Mouse (Mus musculus): Measurements from ENCODE around the gene 2310057M21Rik. TPM values are rescaled to one million over a fixed set of nuclear protein-coding genes. Genes with fewer than 3 reads are reported as not detected.

Gene 2310057M21Rik
- polyA plus RNA-seq, 1 experiment from 2014 or later: 21.3 TPM

DNA sequence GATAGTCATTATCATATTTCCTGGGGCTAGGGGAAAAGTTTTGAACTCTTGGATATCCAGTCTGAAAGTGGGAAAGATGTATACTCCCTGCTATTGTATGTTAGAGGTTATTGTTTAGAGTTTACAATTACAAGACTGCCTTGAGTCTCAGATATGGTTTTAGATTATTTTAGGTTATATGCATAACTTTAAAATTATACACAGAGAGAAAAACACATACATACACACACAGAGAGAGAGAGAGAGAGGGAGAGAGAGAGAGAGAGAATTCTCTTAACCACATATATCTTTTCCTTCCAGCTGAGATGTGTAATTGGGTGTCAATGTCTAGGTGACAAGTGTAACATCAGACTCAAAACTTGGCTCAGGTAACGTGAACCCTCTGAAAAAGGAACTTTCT is 29.0 kb downstream of the 2310057M21Rik start, which contains the start of gene Fam24a:
Fam24a (plus strand) TSS at position 301 of the 400 bp plus-strand sequence.
- H3K4me1 ChIP-seq (replicated peaks; ENCODE audit: control insufficient read depth, insufficient read depth, low read length): no peaks in the 10 kb centered on the region
- no peak within 1 kb of the TSS for H3K9ac ChIP-seq (ENCODE audit: low read length)
- H3K4me3 ChIP-seq (ENCODE audit: low read depth, low read length): no peak within 1 kb of the TSS
- no peaks in the 10 kb centered on the region for H3K9me3 ChIP-seq (ENCODE audit: control insufficient read depth, low read length)
- no peaks in the 10 kb centered on the region for H3K27me3 ChIP-seq (ENCODE audit: control insufficient read depth, insufficient read depth, low read length)
- H3K36me3 ChIP-seq (ENCODE audit: control insufficient read depth, insufficient read depth, low read length): no peaks in the 10 kb centered on the region
- 53% methylated on average over 1 of the region's 1 CpGs for WGBS
- no peak within 1 kb of the TSS for H3K27ac ChIP-seq (ENCODE audit: low read depth, low read length)
- DNase-seq (ENCODE audit: low spot score) (no peak), ATAC-seq (replicated peaks; ENCODE audit: low FRiP score) (no peak)
- no peak within 1 kb of the TSS for H3K4me2 ChIP-seq (ENCODE audit: low read depth, low read length, severe bottlenecking)

DNA sequence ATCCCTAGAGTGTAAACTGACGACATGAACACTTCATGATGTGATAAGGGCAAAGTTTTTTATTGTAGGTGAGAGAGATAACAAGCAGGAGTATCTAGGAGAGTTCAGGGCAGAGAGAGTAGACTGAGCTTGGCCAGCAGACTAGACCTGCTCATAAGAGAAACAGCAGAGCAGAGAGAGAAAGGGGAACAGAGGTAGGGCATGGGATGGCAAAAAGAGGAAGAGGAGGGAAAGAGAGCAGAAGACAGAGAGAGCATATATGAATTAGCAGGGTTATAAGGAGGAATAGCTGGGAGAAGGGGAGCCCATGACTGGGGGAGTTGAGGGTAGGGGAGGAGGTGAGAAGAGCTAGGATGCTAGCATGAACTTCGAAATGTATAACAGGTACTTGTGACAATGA is 30.9 kb downstream of the 2310057M21Rik start:
- Histone ChIP-seq H3K4me1 (replicated peaks; ENCODE audit: control insufficient read depth, insufficient read depth, low read length) (no peaks in the 10 kb centered on the region), H3K9me3 (ENCODE audit: control insufficient read depth, low read length) (no peaks in the 10 kb centered on the region), H3K4me3 (ENCODE audit: low read depth, low read length) (no peak overlapping the region), H3K27ac (ENCODE audit: low read depth, low read length) (no peak overlapping the region), H3K4me2 (ENCODE audit: low read depth, low read length, severe bottlenecking) (no peak overlapping the region), H3K36me3 (ENCODE audit: control insufficient read depth, insufficient read depth, low read length) (no peaks in the 10 kb centered on the region), H3K9ac (ENCODE audit: low read length) (no peak overlapping the region), H3K27me3 (ENCODE audit: control insufficient read depth, insufficient read depth, low read length) (no peaks in the 10 kb centered on the region)
- DNase-seq (ENCODE audit: low spot score): no peak
- ATAC-seq (replicated peaks; ENCODE audit: low FRiP score): no peak
- 77% methylated on average over 2 of the region's 2 CpGs for WGBS

DNA sequence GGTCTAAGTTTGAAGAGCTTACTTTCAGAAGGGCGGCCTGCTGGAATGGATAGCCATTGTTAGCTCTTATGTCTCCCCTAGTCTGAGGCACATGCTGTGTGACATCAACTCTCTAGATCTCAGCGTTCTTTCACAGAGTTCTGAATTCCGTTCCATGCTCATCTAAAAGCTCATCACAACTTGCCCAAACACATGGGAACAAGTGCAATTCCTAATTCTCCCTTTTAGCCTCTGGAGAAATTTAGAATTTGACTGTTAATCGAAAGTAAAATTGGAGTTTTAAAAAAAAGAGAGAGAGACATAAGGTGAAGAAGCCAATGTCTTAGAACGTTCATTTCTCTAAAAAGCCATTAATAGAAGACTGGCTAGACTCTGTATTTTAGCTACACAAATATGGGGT is 33.1 kb downstream of the 2310057M21Rik start, which contains the start of gene Fam24b:
Fam24b (minus strand) TSS at position 101 of the 400 bp plus-strand sequence.
- no peak for ATAC-seq (replicated peaks; ENCODE audit: low FRiP score)
- WGBS: 88% methylated on average over 5 of the region's 5 CpGs
- H3K9ac ChIP-seq (ENCODE audit: low read length): no peak within 1 kb of the TSS

DNA sequence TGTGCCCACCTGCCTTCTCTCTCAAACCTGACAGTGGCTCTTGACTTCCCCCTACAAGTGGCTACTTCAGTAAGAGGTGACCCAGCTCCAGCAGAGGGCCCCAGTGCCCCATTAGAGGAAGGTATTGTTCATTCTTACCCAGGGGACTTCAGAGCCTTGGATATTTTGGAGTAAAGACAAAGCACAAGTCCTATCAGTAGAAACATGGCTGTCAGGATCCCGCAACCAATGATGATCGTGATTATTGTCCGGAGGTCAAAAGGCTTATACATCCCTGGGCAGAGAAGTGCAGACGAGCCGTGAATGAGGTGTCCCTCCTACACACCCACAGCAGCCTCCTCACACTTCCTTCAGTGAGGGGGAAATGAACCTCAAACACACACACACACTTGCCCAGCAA is 35.5 kb downstream of the 2310057M21Rik start:
- H3K36me3 ChIP-seq (ENCODE audit: control insufficient read depth, insufficient read depth, low read length): no peaks in the 10 kb centered on the region
- no peak overlapping the region for H3K4me3 ChIP-seq (ENCODE audit: low read depth, low read length)
- ATAC-seq (replicated peaks; ENCODE audit: low FRiP score) (no peak), DNase-seq (ENCODE audit: low spot score) (no peak)
- no peak overlapping the region for H3K4me2 ChIP-seq (ENCODE audit: low read depth, low read length, severe bottlenecking)
- H3K27ac ChIP-seq (ENCODE audit: low read depth, low read length): no peak overlapping the region
- no peaks in the 10 kb centered on the region for H3K27me3 ChIP-seq (ENCODE audit: control insufficient read depth, insufficient read depth, low read length)
- WGBS: 90% methylated on average over 5 of the region's 5 CpGs
- H3K4me1 ChIP-seq (replicated peaks; ENCODE audit: control insufficient read depth, insufficient read depth, low read length): no peaks in the 10 kb centered on the region
- H3K9ac ChIP-seq (ENCODE audit: low read length): no peak overlapping the region
- H3K9me3 ChIP-seq (ENCODE audit: control insufficient read depth, low read length): no peaks in the 10 kb centered on the region

More for the DNA sequence above, 33.1 kb downstream of the 2310057M21Rik start, which contains the start of gene Fam24b:
- Histone ChIP-seq H3K36me3 (ENCODE audit: control insufficient read depth, insufficient read depth, low read length) (no peaks in the 10 kb centered on the region), H3K4me1 (replicated peaks; ENCODE audit: control insufficient read depth, insufficient read depth, low read length) (no peaks in the 10 kb centered on the region), H3K27ac (ENCODE audit: low read depth, low read length) (no peak within 1 kb of the TSS), H3K4me3 (ENCODE audit: low read depth, low read length) (no peak within 1 kb of the TSS), H3K27me3 (ENCODE audit: control insufficient read depth, insufficient read depth, low read length) (no peaks in the 10 kb centered on the region), H3K9me3 (ENCODE audit: control insufficient read depth, low read length) (no peaks in the 10 kb centered on the region), H3K4me2 (ENCODE audit: low read depth, low read length, severe bottlenecking) (no peak within 1 kb of the TSS)
- DNase-seq (ENCODE audit: low spot score): no peak

DNA sequence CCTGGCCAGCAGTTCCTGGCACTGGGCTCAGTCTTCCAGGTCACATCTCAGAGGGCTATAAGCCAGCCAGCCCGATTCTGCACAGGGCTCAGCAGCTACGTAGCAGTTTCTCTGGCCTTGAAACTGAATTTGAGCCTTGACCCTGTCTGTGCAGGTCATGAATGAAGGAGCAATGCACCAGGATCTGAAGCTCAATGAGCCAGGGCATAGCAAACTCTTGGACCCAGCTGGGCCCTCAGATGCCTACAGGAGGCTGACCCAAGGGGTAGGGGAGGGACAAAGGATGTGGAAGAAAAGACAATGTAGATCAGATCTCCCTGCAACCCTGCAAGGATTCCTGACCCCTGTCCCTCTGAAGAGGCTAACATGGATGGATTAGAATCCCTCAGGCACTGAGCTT is 40.4 kb downstream of the 2310057M21Rik start, which contains the start of gene Cuzd1:
Cuzd1 (minus strand) TSS at position 101 of the 400 bp plus-strand sequence.
- no peak within 1 kb of the TSS for H3K9ac ChIP-seq (ENCODE audit: low read length)
- H3K4me2 ChIP-seq (ENCODE audit: low read depth, low read length, severe bottlenecking): no peak within 1 kb of the TSS
- no peaks in the 10 kb centered on the region for H3K9me3 ChIP-seq (ENCODE audit: control insufficient read depth, low read length)
- 88% methylated on average over 2 of the region's 2 CpGs for WGBS
- H3K36me3 ChIP-seq (ENCODE audit: control insufficient read depth, insufficient read depth, low read length): no peaks in the 10 kb centered on the region
- no peaks in the 10 kb centered on the region for H3K4me1 ChIP-seq (replicated peaks; ENCODE audit: control insufficient read depth, insufficient read depth, low read length)
- H3K4me3 ChIP-seq (ENCODE audit: low read depth, low read length): no peak within 1 kb of the TSS
- DNase-seq (ENCODE audit: low spot score) (no peak), ATAC-seq (replicated peaks; ENCODE audit: low FRiP score) (no peak)
- H3K27ac ChIP-seq (ENCODE audit: low read depth, low read length): no peak within 1 kb of the TSS
- no peaks in the 10 kb centered on the region for H3K27me3 ChIP-seq (ENCODE audit: control insufficient read depth, insufficient read depth, low read length)

DNA sequence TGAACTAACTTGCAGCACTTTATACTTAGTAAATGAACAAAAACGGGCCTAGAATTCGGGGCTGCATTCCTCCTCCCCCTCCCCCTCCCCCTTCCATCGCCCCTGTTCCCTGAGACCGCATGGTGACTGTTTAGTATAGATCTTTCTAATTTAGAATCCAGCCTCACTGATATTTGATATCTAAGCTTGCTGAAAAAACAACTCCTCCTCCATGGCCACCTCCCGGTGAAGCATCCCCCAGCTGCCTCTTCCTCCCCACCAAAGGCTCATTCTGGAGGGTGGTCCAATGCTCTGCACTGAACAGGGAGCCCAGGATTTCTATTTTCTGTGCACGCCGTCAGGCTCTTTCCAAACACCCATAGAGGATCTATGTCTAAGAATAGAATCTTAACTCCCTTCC is 44.2 kb downstream of the 2310057M21Rik start:
- H3K27me3 ChIP-seq (ENCODE audit: control insufficient read depth, insufficient read depth, low read length): no peaks in the 10 kb centered on the region
- H3K4me2 ChIP-seq (ENCODE audit: low read depth, low read length, severe bottlenecking): no peak overlapping the region
- WGBS: 78% methylated on average over 5 of the region's 7 CpGs
- H3K4me1 ChIP-seq (replicated peaks; ENCODE audit: control insufficient read depth, insufficient read depth, low read length): no peaks in the 10 kb centered on the region
- no peak overlapping the region for H3K27ac ChIP-seq (ENCODE audit: low read depth, low read length)
- no peaks in the 10 kb centered on the region for H3K9me3 ChIP-seq (ENCODE audit: control insufficient read depth, low read length)
- no peak for DNase-seq (ENCODE audit: low spot score)
- no peak overlapping the region for H3K9ac ChIP-seq (ENCODE audit: low read length)
- no peak for ATAC-seq (replicated peaks; ENCODE audit: low FRiP score)
- no peaks in the 10 kb centered on the region for H3K36me3 ChIP-seq (ENCODE audit: control insufficient read depth, insufficient read depth, low read length)
- no peak overlapping the region for H3K4me3 ChIP-seq (ENCODE audit: low read depth, low read length)

DNA sequence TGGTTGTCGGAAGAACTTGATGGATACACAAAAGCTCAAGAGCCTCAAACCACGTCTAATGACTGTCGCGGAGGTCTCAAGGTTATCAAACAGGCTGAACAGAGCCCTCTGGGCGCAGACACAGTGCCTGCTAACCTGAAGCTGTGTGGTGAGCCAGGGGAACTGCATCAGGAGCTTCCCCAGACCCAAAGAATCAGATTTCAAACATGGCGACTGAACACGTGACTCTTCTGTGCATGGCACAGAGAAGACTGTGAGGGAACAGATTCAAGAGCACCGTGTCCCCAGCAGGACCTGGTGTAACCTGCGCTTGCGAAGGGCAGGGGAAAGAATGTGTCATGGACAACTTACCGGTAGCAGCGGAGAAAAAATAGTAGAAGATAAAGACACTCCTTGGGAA is 45.0 kb downstream of the 2310057M21Rik start:
- H3K36me3 ChIP-seq (ENCODE audit: control insufficient read depth, insufficient read depth, low read length): no peaks in the 10 kb centered on the region
- H3K27me3 ChIP-seq (ENCODE audit: control insufficient read depth, insufficient read depth, low read length): no peaks in the 10 kb centered on the region
- no peak overlapping the region for H3K27ac ChIP-seq (ENCODE audit: low read depth, low read length)
- no peaks in the 10 kb centered on the region for H3K9me3 ChIP-seq (ENCODE audit: control insufficient read depth, low read length)
- ATAC-seq (replicated peaks; ENCODE audit: low FRiP score): no peak
- no peak overlapping the region for H3K4me2 ChIP-seq (ENCODE audit: low read depth, low read length, severe bottlenecking)
- no peak for DNase-seq (ENCODE audit: low spot score)
- 76% methylated on average over 12 of the region's 12 CpGs for WGBS
- no peak overlapping the region for H3K4me3 ChIP-seq (ENCODE audit: low read depth, low read length)
- H3K9ac ChIP-seq (ENCODE audit: low read length): no peak overlapping the region
- H3K4me1 ChIP-seq (replicated peaks; ENCODE audit: control insufficient read depth, insufficient read depth, low read length): no peaks in the 10 kb centered on the region

DNA sequence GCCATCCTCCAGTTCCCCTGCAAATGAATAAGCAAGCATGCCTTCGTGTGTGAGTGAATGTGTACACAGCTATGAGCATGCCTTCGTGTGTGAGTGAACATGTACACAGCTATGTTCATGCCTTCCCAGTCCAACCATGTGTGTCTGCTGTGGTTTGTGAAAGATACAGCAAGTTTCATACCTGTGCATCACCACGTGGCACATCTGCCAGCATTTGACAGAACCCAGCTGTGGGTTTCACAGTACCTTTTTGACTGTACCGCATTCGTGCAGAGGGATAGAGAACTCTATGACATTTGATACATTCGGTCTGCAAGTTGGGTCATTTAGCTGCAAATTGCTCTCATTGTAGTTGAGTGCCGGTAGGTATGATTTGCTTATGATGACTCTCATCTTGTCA is 48.1 kb downstream of the 2310057M21Rik start:
- Histone ChIP-seq H3K27ac (ENCODE audit: low read depth, low read length) (no peak overlapping the region), H3K36me3 (ENCODE audit: control insufficient read depth, insufficient read depth, low read length) (no peaks in the 10 kb centered on the region), H3K4me3 (ENCODE audit: low read depth, low read length) (no peak overlapping the region), H3K4me2 (ENCODE audit: low read depth, low read length, severe bottlenecking) (no peak overlapping the region), H3K9ac (ENCODE audit: low read length) (no peak overlapping the region), H3K4me1 (replicated peaks; ENCODE audit: control insufficient read depth, insufficient read depth, low read length) (no peaks in the 10 kb centered on the region), H3K9me3 (ENCODE audit: control insufficient read depth, low read length) (no peaks in the 10 kb centered on the region), H3K27me3 (ENCODE audit: control insufficient read depth, insufficient read depth, low read length) (no peaks in the 10 kb centered on the region)
- ATAC-seq (replicated peaks; ENCODE audit: low FRiP score) (no peak), DNase-seq (ENCODE audit: low spot score) (no peak)
- WGBS: 88% methylated on average over 7 of the region's 7 CpGs

DNA sequence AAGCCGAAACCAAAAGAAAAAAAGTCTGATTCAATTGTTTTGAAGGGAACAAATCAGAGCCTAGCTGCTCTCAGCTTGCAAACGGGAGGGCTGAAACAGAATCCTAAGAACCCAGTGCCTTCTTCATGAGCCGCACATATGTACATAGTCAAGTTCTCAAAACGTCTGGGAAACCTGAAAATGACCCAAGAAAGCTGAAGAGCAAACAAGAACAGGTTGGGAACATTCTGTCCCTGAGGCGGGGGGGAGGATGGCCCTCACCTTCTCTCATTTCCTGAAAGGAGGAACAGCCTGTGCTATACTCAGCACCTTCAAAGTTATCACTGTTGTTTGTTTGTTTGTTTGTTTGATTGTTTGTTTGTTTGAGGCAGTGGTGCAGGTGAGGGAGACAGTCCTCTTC is 55.8 kb downstream of the 2310057M21Rik start:
- WGBS: 83% methylated on average over 5 of the region's 5 CpGs
- no peak for DNase-seq (ENCODE audit: low spot score)
- Histone ChIP-seq H3K9ac (ENCODE audit: low read length) (no peak overlapping the region), H3K36me3 (ENCODE audit: control insufficient read depth, insufficient read depth, low read length) (no peaks in the 10 kb centered on the region), H3K4me1 (replicated peaks; ENCODE audit: control insufficient read depth, insufficient read depth, low read length) (no peaks in the 10 kb centered on the region), H3K9me3 (ENCODE audit: control insufficient read depth, low read length) (no peaks in the 10 kb centered on the region), H3K4me2 (ENCODE audit: low read depth, low read length, severe bottlenecking) (no peak overlapping the region), H3K27ac (ENCODE audit: low read depth, low read length) (no peak overlapping the region), H3K4me3 (ENCODE audit: low read depth, low read length) (no peak overlapping the region), H3K27me3 (ENCODE audit: control insufficient read depth, insufficient read depth, low read length) (no peaks in the 10 kb centered on the region)
- no peak for ATAC-seq (replicated peaks; ENCODE audit: low FRiP score)
